Mouse (Mus musculus): ENCODE results near the gene Msrb1. TPM values are rescaled to one million over a fixed set of nuclear protein-coding genes. Genes with fewer than 3 reads are reported as not detected.
"Not testable (repeated sequence)": the region's sequence is repeated elsewhere in the genome, so short reads cannot be mapped to it uniquely, and the experiment has no call there.

Msrb1 gene
- polyA plus RNA-seq, 1 experiment from 2014 or later, result 156 TPM

- H3K4me3 ChIP-seq (ENCODE audit: inconsistent target), result peak within 1 kb of the TSS; percentile 91
- WGBS (ENCODE audit: missing documents), result 3% methylated on average over 32 of the region's 32 CpGs
- H3K36me3 ChIP-seq (ENCODE audit: inconsistent target), result peaks cover 12% of the 10 kb centered on the region; the same call in 1 of the 2 replicates
Measured at GRCm38 (mm10) chr17:24706982-24707800, 29.3 kb upstream of the Msrb1 start, which contains the start of gene Tbl3. Gene Tbl3 (minus strand): TSS chr17:24707660.

GRCm38 (mm10) chr17:24707801-24708425 lies 28.5 kb upstream of the Msrb1 start:
- 3% methylated on average over 23 of the region's 24 CpGs for WGBS (ENCODE audit: missing documents)
- Histone ChIP-seq H3K36me3 (ENCODE audit: inconsistent target) (peaks cover 10% of the 10 kb centered on the region; the same call in 1 of the 2 replicates), H3K4me3 (ENCODE audit: inconsistent target) (peak overlapping the region; percentile 91), H3K27ac (peak overlapping the region; percentile 51), H3K79me2 (ENCODE audit: inconsistent target) (peaks cover 17% of the 10 kb centered on the region; the same call in 1 of the 2 replicates)

More at GRCm38 (mm10) chr17:24706982-24707800, 29.3 kb upstream of the Msrb1 start, which contains the start of gene Tbl3:
- H3K79me2 ChIP-seq (ENCODE audit: inconsistent target), result peaks cover 17% of the 10 kb centered on the region; the same call in 1 of the 2 replicates
- H3K27ac ChIP-seq, result peak within 1 kb of the TSS; percentile 51

GRCm38 (mm10) chr17:24708646-24709045 lies 27.8 kb upstream of the Msrb1 start:
- WGBS (ENCODE audit: missing documents), result 23% methylated on average over 2 of the region's 2 CpGs
- H3K79me2 ChIP-seq (ENCODE audit: inconsistent target), result peaks cover 17% of the 10 kb centered on the region; the same call in 1 of the 2 replicates
- peak overlapping the region; percentile 51; the same call in 1 of the 2 replicates for H3K27ac ChIP-seq

GRCm38 (mm10) chr17:24715556-24715955 lies 20.9 kb upstream of the Msrb1 start:
- H3K4me3 ChIP-seq (ENCODE audit: inconsistent target), result no peak overlapping the region

More at GRCm38 (mm10) chr17:24708646-24709045, 27.8 kb upstream of the Msrb1 start:
- Histone ChIP-seq H3K4me3 (ENCODE audit: inconsistent target) (peak overlapping the region; percentile 91), H3K36me3 (ENCODE audit: inconsistent target) (peaks cover 10% of the 10 kb centered on the region; the same call in 1 of the 2 replicates)

GRCm38 (mm10) chr17:24716166-24716682 lies 20.2 kb upstream of the Msrb1 start:
- Histone ChIP-seq H3K36me3 (ENCODE audit: inconsistent target) (peaks cover 1% of the 10 kb centered on the region; the same call in 1 of the 2 replicates), H3K27ac (no peak overlapping the region), H3K79me2 (ENCODE audit: inconsistent target) (peaks cover 20% of the 10 kb centered on the region), H3K4me3 (ENCODE audit: inconsistent target) (no peak overlapping the region)
- WGBS (ENCODE audit: missing documents), result 96% methylated on average over 11 of the region's 15 CpGs

More at GRCm38 (mm10) chr17:24715556-24715955, 20.9 kb upstream of the Msrb1 start:
- peaks cover 14% of the 10 kb centered on the region for H3K79me2 ChIP-seq (ENCODE audit: inconsistent target)
- no peaks in the 10 kb centered on the region for H3K36me3 ChIP-seq (ENCODE audit: inconsistent target)
- 93% methylated on average over 6 of the region's 6 CpGs for WGBS (ENCODE audit: missing documents)
- H3K27ac ChIP-seq, result no peak overlapping the region

GRCm38 (mm10) chr17:24717943-24718342 lies 18.5 kb upstream of the Msrb1 start, which contains the start of the genes Rnf151 and Rps2:
Gene Rnf151 (minus strand): TSS chr17:24718063.
Gene Rps2 (plus strand): TSS chr17:24718116.
- Histone ChIP-seq H3K79me2 (ENCODE audit: inconsistent target) (peaks cover 37% of the 10 kb centered on the region), H3K36me3 (ENCODE audit: inconsistent target) (peaks cover 5% of the 10 kb centered on the region; the same call in 1 of the 2 replicates), H3K4me3 (ENCODE audit: inconsistent target) (peak within 1 kb of the TSS; percentile 68), H3K27ac (no peak within 1 kb of the TSS)
- WGBS (ENCODE audit: missing documents), result 93% methylated on average over 4 of the region's 4 CpGs

- Histone ChIP-seq H3K79me2 (ENCODE audit: inconsistent target) (peaks cover 47% of the 10 kb centered on the region), H3K4me3 (ENCODE audit: inconsistent target) (peak overlapping the region; percentile 68), H3K27ac (peak overlapping the region; percentile 46)
- WGBS (ENCODE audit: missing documents), result 83% methylated on average over 5 of the region's 5 CpGs
- not testable (repeated sequence) for H3K36me3 ChIP-seq (ENCODE audit: inconsistent target)
Measured at GRCm38 (mm10) chr17:24718938-24719337, 17.5 kb upstream of the Msrb1 start.

- Histone ChIP-seq H3K4me3 (ENCODE audit: inconsistent target) (peak overlapping the region; percentile 68), H3K27ac (peak overlapping the region; percentile 46), H3K79me2 (ENCODE audit: inconsistent target) (peaks cover 49% of the 10 kb centered on the region), H3K36me3 (ENCODE audit: inconsistent target) (peaks cover 5% of the 10 kb centered on the region; the same call in 1 of the 2 replicates)
- WGBS (ENCODE audit: missing documents), result under 1% methylated on average over 59 of the region's 61 CpGs
Measured at GRCm38 (mm10) chr17:24719494-24720222, 16.8 kb upstream of the Msrb1 start.

- H3K36me3 ChIP-seq (ENCODE audit: inconsistent target), result not testable (repeated sequence)
- H3K27ac ChIP-seq, result 0 out of 2 replicates have a peak overlapping the region, but pooled peaks have one; percentile 12
- peak overlapping the region; percentile 68 for H3K4me3 ChIP-seq (ENCODE audit: inconsistent target)
- 5% methylated on average over 10 of the region's 11 CpGs for WGBS (ENCODE audit: missing documents)
- H3K79me2 ChIP-seq (ENCODE audit: inconsistent target), result peaks cover 49% of the 10 kb centered on the region
Measured at GRCm38 (mm10) chr17:24720616-24721015, 15.8 kb upstream of the Msrb1 start.

GRCm38 (mm10) chr17:24721383-24721955 lies 15.0 kb upstream of the Msrb1 start:
- 76% methylated on average over 7 of the region's 7 CpGs for WGBS (ENCODE audit: missing documents)
- H3K4me3 ChIP-seq (ENCODE audit: inconsistent target), result peak overlapping the region; percentile 68; the same call in 1 of the 2 replicates
- not testable (repeated sequence) for H3K36me3 ChIP-seq (ENCODE audit: inconsistent target); H3K27ac ChIP-seq
- peaks cover 49% of the 10 kb centered on the region for H3K79me2 ChIP-seq (ENCODE audit: inconsistent target)

GRCm38 (mm10) chr17:24722220-24722924 lies 14.1 kb upstream of the Msrb1 start:
- no peak overlapping the region for H3K27ac ChIP-seq
- peaks cover 49% of the 10 kb centered on the region for H3K79me2 ChIP-seq (ENCODE audit: inconsistent target)
- peaks cover 5% of the 10 kb centered on the region; the same call in 1 of the 2 replicates for H3K36me3 ChIP-seq (ENCODE audit: inconsistent target)
- 80% methylated on average over 13 of the region's 13 CpGs for WGBS (ENCODE audit: missing documents)
- H3K4me3 ChIP-seq (ENCODE audit: inconsistent target), result no peak overlapping the region

GRCm38 (mm10) chr17:24723122-24723880 lies 13.1 kb upstream of the Msrb1 start:
- peaks cover 49% of the 10 kb centered on the region for H3K79me2 ChIP-seq (ENCODE audit: inconsistent target)
- H3K27ac ChIP-seq, result peak overlapping the region; percentile 52
- 2% methylated on average over 12 of the region's 12 CpGs for WGBS (ENCODE audit: missing documents)

More at GRCm38 (mm10) chr17:24723122-24723880, 13.1 kb upstream of the Msrb1 start:
- peak overlapping the region; percentile 73 for H3K4me3 ChIP-seq (ENCODE audit: inconsistent target)
- peaks cover 5% of the 10 kb centered on the region; the same call in 1 of the 2 replicates for H3K36me3 ChIP-seq (ENCODE audit: inconsistent target)
